Mouse (Mus musculus) intestine, embryonic 16.5 days (tissue): ENCODE results near the gene Ube2s. TPM values are rescaled to one million over a fixed set of nuclear protein-coding genes. Genes with fewer than 3 reads are reported as not detected.
"Not testable (repeated sequence)": the region's sequence is repeated elsewhere in the genome, so short reads cannot be mapped to it uniquely, and the experiment has no call there.

ENCODE experiments used
- ATAC-seq: fragments of 200-750 bp; cut with Nextera tagmentation; 2 replicates; pipeline ENCODE4 v1.8.0; 2017; ENCODE audit warnings: moderate TSS enrichment, moderate library complexity
- H3K27ac ChIP-seq: fragments of 300-500 bp; sonication (generic); 2 replicates; pipeline ENCODE4 v1.5.1; 2014; ENCODE audit warnings: mild to moderate bottlenecking, low read length
- H3K27me3 ChIP-seq: fragments of 300-500 bp; sonication (generic); replicated peaks from 2 replicates; pipeline ENCODE4 v1.6.1; 2014; ENCODE audit warnings: low read length, control low read depth, mixed read lengths; ENCODE audit not compliant: control insufficient read depth, insufficient read depth
- H3K36me3 ChIP-seq: fragments of 300-500 bp; sonication (generic); 2 replicates; pipeline ENCODE4 v1.6.1; 2014; ENCODE audit warnings: low read length, control low read depth; ENCODE audit not compliant: control insufficient read depth, insufficient read depth
- H3K4me1 ChIP-seq: fragments of 300-500 bp; sonication (generic); 2 replicates; pipeline ENCODE4 v1.6.1; 2014; ENCODE audit warnings: low read length, control low read depth, mixed read lengths; ENCODE audit not compliant: control insufficient read depth, insufficient read depth
- H3K4me2 ChIP-seq: fragments of 300-500 bp; sonication (generic); 2 replicates; pipeline ENCODE4 v1.6.1; 2014; ENCODE audit warnings: low read depth, low read length, control low read depth
- H3K4me3 ChIP-seq: fragments of 300-500 bp; sonication (generic); 2 replicates; pipeline ENCODE4 v1.5.1; 2014; ENCODE audit warnings: mild to moderate bottlenecking, low read length
- H3K9ac ChIP-seq: fragments of 300-500 bp; sonication (generic); 2 replicates; pipeline ENCODE4 v1.6.1; 2014; ENCODE audit warnings: low read depth, low read length
- H3K9me3 ChIP-seq: fragments of 300-500 bp; sonication (generic); 2 replicates; pipeline ENCODE4 v1.6.1; 2016; ENCODE audit warnings: low read length, control low read depth; ENCODE audit not compliant: control insufficient read depth
- WGBS: fragments of 180-500 bp; shearing (Covaris S2); extraction: QIAGEN DNeasy Blood & Tissue Kit; methylation state at CpG from one replicate; pipeline ENCODE4 v1.1.7; 2014; 5-methylcytosine and 5-hydroxymethylcytosine counted together
- polyA plus RNA-seq: library from polyadenylated mRNA; unstranded; fragments of >200 nt; fragmentation: Nextera tagmentation; extraction: Ambion mirVana; gene quantifications from 2 replicates; pipeline ENCODE4 v1.2.1, GENCODE M21; 2015

Ube2s gene
- polyA plus RNA-seq, 1 experiment from 2014 or later: 256 TPM

DNA sequence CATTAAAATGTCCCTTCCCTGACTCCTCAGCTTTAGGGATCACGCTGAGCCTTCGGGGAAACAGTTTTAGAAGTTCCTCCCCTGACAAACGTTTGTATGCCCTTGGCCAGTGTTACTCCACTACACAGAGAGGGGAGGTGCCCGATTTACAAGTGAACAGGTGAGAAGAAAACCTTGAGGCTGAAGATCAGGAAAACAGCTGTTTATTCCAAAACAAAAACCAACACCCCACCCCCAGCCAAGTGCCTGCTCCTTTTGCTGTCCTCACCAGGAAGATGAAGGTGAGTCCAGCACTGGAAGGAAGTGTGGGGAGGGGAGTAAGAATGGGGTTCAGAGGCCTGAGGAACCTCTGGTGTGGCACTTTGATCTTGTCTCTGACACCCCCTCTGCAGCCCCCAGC, 13.0 kb upstream of the Ube2s start:
- Histone ChIP-seq H3K27ac (no peak overlapping the region), H3K27me3 (peaks cover 3% of the 10 kb centered on the region; the same call in 1 of the 2 replicates), H3K4me3 (no peak overlapping the region), H3K9ac (no peak overlapping the region), H3K36me3 (no peaks in the 10 kb centered on the region), H3K4me2 (no peak overlapping the region), H3K4me1 (no peaks in the 10 kb centered on the region), H3K9me3 (no peaks in the 10 kb centered on the region)
- ATAC-seq: no peak
- 45% methylated on average over 4 of the region's 4 CpGs for WGBS

DNA sequence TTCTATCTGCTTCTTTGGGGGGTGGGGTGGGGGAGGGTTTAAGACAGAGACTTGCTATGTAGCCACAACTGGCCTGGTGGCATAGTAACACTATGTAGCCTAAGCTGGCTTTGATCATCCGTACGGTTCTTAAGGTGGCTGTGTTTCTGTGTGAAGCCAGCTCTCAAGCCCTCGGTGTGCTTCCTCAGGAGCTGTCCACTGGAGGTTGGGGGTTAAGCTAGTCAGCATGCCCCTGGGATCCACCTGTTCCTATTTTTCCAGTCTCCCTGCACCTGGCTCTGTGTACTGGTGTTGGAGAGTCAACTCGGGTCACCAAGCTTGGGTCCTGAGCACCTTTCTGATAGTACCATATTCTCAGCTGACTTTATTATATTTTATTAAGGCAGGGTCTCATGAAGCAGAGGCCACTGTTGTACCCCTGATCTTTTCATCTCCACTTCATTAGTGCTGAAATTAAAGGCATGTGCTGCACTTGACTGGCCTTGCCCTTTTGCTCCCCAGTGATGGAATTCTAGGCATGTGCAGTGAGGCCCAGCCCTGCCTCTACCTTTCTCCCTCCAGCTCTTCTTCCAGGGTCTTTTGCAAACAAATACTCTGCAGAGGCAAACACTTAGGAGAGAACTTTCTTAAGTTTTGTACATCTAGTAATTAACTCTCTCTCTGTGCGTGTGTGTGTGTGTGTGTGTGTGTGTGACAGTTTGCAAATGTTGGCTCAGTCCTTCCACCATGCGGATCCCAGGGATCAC, 9.9 kb upstream of the Ube2s start:
- H3K4me1 ChIP-seq: 0 out of 2 replicates have a peak, but pooled peaks cover 4% of the 10 kb centered on the region
- H3K27ac ChIP-seq: no peak overlapping the region

GRCm38 (mm10) chr7:4821690-4822089, 9.3 kb upstream of the Ube2s start:
- Histone ChIP-seq H3K4me3 (no peak overlapping the region), H3K27ac (no peak overlapping the region), H3K9ac (no peak overlapping the region), H3K4me1 (0 out of 2 replicates have a peak, but pooled peaks cover 4% of the 10 kb centered on the region), H3K27me3 (no peaks in the 10 kb centered on the region), H3K9me3 (no peaks in the 10 kb centered on the region), H3K4me2 (no peak overlapping the region), H3K36me3 (no peaks in the 10 kb centered on the region)
- WGBS: 81% methylated on average over 4 of the region's 4 CpGs
- ATAC-seq: no peak

More for the DNA sequence above, 9.9 kb upstream of the Ube2s start:
- Histone ChIP-seq H3K36me3 (no peaks in the 10 kb centered on the region), H3K9ac (no peak overlapping the region), H3K4me2 (no peak overlapping the region), H3K9me3 (no peaks in the 10 kb centered on the region), H3K4me3 (no peak overlapping the region), H3K27me3 (no peaks in the 10 kb centered on the region)
- 57% methylated on average over 6 of the region's 6 CpGs for WGBS
- ATAC-seq: no peak

DNA sequence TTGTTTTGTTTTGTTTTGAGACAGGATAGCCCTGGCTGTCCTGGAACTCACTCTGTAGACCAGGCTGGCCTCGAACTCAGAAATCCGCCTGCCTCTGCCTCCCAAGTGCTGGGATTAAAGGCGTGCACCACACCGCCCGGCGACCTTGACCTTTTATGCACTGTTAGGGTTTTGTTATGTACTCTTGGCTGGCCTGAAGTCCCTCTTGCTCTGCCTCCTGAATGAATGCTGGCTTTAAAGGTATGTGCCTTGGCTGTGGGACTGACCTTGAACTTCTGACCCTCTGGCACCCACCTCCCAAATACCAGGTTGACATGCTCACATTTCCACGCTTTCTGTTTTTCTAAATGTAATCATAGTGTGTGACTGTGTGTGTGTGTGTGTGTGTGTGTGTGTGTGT, 8.5 kb upstream of the Ube2s start:
- not testable (repeated sequence) for H3K4me3 ChIP-seq, H3K4me1 ChIP-seq, H3K27me3 ChIP-seq, ATAC-seq, H3K9me3 ChIP-seq, H3K4me2 ChIP-seq, H3K27ac ChIP-seq, H3K9ac ChIP-seq, H3K36me3 ChIP-seq
- 84% methylated on average over 7 of the region's 7 CpGs for WGBS

DNA sequence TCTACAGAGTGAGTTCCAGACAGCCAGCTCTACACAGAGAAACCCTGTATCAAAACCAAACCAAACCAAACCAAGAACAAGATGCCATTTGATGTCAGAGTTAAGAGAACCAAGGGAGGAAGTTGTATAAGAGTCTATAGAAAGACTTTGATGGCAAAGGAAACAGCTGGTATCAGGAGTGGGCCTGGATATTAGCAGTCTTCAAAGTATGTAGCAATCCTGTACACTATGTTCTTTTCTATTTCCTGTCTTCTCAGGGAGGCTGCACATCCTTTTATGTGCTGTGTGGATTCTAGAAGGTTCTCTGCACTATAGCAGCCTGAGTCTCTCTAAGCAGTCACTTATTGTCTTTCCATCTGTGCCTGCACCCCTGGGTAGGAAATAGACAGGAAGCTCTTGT, 4.2 kb upstream of the Ube2s start:
- no peak overlapping the region for H3K4me3 ChIP-seq
- H3K27ac ChIP-seq: no peak overlapping the region
- H3K4me1 ChIP-seq: peaks cover 7% of the 10 kb centered on the region; the same call in 1 of the 2 replicates
- no peaks in the 10 kb centered on the region for H3K9me3 ChIP-seq
- no peak for ATAC-seq
- no peaks in the 10 kb centered on the region for H3K27me3 ChIP-seq
- H3K4me2 ChIP-seq: no peak overlapping the region
- no peaks in the 10 kb centered on the region for H3K36me3 ChIP-seq
- no peak overlapping the region for H3K9ac ChIP-seq

- peak overlapping the region; percentile 88 for H3K27ac ChIP-seq
- H3K9me3 ChIP-seq: no peaks in the 10 kb centered on the region
- 25% methylated on average over 8 of the region's 8 CpGs for WGBS
- peaks cover 26% of the 10 kb centered on the region for H3K4me1 ChIP-seq
- no peak for ATAC-seq
- H3K36me3 ChIP-seq: peaks cover 6% of the 10 kb centered on the region
- H3K9ac ChIP-seq: peak overlapping the region; percentile 64
- H3K4me3 ChIP-seq: peak overlapping the region; percentile 94
- H3K4me2 ChIP-seq: peak overlapping the region; percentile 57
- H3K27me3 ChIP-seq: no peaks in the 10 kb centered on the region
Measured at GRCm38 (mm10) chr7:4813105-4813791, 858 bp upstream of the Ube2s start.

DNA sequence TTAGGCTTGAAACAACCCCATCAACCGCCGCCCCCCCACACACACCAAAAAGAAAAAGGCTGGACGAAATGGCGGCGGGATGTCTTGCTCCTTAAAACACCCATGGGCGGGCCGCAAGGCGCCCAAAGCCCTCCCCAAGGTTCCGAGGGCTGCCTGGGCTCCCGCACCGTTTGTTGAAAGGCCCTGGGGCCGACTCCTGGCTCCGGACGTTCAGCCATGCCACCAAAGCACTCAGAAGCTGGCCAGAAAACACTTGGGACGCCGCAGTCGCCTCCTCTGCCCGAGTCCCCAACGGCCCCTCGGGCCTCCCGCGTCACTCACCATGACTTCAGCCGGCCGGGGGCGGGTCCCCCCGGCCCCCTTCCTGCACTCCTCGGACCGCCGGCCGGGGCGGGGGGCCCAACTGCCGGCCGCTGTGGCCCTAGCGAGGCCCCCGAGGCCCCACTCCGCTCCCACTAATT, 518 bp downstream of the Ube2s start:
- Histone ChIP-seq H3K36me3 (peaks cover 16% of the 10 kb centered on the region), H3K4me2 (peak overlapping the region; percentile 66), H3K9ac (peak overlapping the region; percentile 99), H3K27me3 (no peaks in the 10 kb centered on the region), H3K27ac (peak overlapping the region; percentile 98), H3K9me3 (no peaks in the 10 kb centered on the region), H3K4me3 (peak overlapping the region; percentile 94), H3K4me1 (peaks cover 23% of the 10 kb centered on the region)
- peak; percentile 34 for ATAC-seq
- 1% methylated on average over 26 of the region's 36 CpGs for WGBS

DNA sequence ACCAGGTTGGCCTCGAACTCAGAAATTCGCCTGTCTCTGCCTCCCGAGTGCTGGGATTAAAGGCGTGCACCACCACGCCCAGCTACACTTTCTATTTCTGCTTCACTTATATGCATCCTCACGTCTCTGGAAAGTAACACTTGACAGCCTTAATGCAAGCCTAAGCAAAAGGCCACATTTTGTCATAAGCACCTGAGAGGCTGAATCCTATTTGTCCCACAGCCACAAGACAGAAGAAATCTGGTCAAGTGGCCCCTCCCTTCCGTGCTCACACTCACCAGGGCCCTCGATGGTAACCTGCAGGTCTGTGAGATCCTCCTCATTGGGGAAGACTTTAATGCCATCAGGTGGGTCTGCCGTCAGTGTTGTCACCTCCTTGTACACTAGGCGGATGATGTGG, 1.3 kb downstream of the Ube2s start:
- H3K9me3 ChIP-seq, ATAC-seq, H3K27me3 ChIP-seq: not testable (repeated sequence)
- 33% methylated on average over 10 of the region's 10 CpGs for WGBS
- H3K4me2 ChIP-seq: peak overlapping the region; percentile 66
- H3K27ac ChIP-seq: peak overlapping the region; percentile 98; the same call in 1 of the 2 replicates
- peak overlapping the region; percentile 94 for H3K4me3 ChIP-seq
- H3K36me3 ChIP-seq: peaks cover 20% of the 10 kb centered on the region
- peaks cover 23% of the 10 kb centered on the region for H3K4me1 ChIP-seq
- H3K9ac ChIP-seq: peak overlapping the region; percentile 99

- peak; percentile 26; the same call in 1 of the 2 replicates for ATAC-seq
- Histone ChIP-seq H3K27ac (no peak overlapping the region), H3K27me3 (no peaks in the 10 kb centered on the region), H3K4me2 (no peak overlapping the region), H3K36me3 (peaks cover 23% of the 10 kb centered on the region), H3K4me3 (no peak overlapping the region), H3K9me3 (no peaks in the 10 kb centered on the region), H3K4me1 (peaks cover 20% of the 10 kb centered on the region), H3K9ac (no peak overlapping the region)
- WGBS: 86% methylated on average over 7 of the region's 7 CpGs
Measured at GRCm38 (mm10) chr7:4806716-4807115, 5.7 kb downstream of the Ube2s start.
